Mouse (Mus musculus) right cerebral cortex, postnatal 10 days (tissue): ENCODE measurements around the gene Bcl2l13.
"Not testable (repeated sequence)": the region's sequence is repeated elsewhere in the genome, so short reads cannot be mapped to it uniquely, and the experiment has no call there.

Source experiments
- DNase-seq, 2 experiments: peaks; one replicate each; pipeline ENCODE4 v3.0.0; 2021; ENCODE audit warnings: low spot score in 2 of 2

Gene Bcl2l13

GRCm38 (mm10) chr6:120830866-120831608, 5.0 kb upstream of the Bcl2l13 start:
- no peak for DNase-seq

GRCm38 (mm10) chr6:120832097-120832496, 3.9 kb upstream of the Bcl2l13 start:
- no peak for DNase-seq

GRCm38 (mm10) chr6:120834766-120835321, 1.2 kb upstream of the Bcl2l13 start:
- DNase-seq = no peak

- no peak for DNase-seq
Observed at GRCm38 (mm10) chr6:120836389-120837151, 558 bp downstream of the Bcl2l13 start.

- no peak for DNase-seq
Observed at GRCm38 (mm10) chr6:120837152-120837530, 1.1 kb downstream of the Bcl2l13 start.

- DNase-seq = no peak
Observed at GRCm38 (mm10) chr6:120840258-120840657, 4.2 kb downstream of the Bcl2l13 start.

GRCm38 (mm10) chr6:120841754-120842153, 5.7 kb downstream of the Bcl2l13 start:
- DNase-seq = no peak

GRCm38 (mm10) chr6:120850720-120851119, 14.7 kb downstream of the Bcl2l13 start:
- not testable (repeated sequence) for DNase-seq

- DNase-seq = no peak
Observed at GRCm38 (mm10) chr6:120854413-120854812, 18.4 kb downstream of the Bcl2l13 start.

GRCm38 (mm10) chr6:120858217-120858711, 22.3 kb downstream of the Bcl2l13 start:
- peak; percentile 62 to 79 for DNase-seq

- DNase-seq = no peak
Observed at GRCm38 (mm10) chr6:120860079-120860478, 24.1 kb downstream of the Bcl2l13 start.

GRCm38 (mm10) chr6:120866051-120866814, 30.2 kb downstream of the Bcl2l13 start:
- DNase-seq = no peak

GRCm38 (mm10) chr6:120868824-120869223, 32.8 kb downstream of the Bcl2l13 start:
- DNase-seq = peak; percentile 76 to 82

- DNase-seq = no peak
Observed at GRCm38 (mm10) chr6:120871286-120871685, 35.3 kb downstream of the Bcl2l13 start.

GRCm38 (mm10) chr6:120873874-120874273, 37.9 kb downstream of the Bcl2l13 start:
- DNase-seq = no peak

- DNase-seq = no peak
Observed at GRCm38 (mm10) chr6:120879046-120879445, 43.0 kb downstream of the Bcl2l13 start.

GRCm38 (mm10) chr6:120884436-120884835, 48.4 kb downstream of the Bcl2l13 start:
- DNase-seq = no peak

GRCm38 (mm10) chr6:120886696-120887095, 50.7 kb downstream of the Bcl2l13 start:
- no peak for DNase-seq

- no peak for DNase-seq
Observed at GRCm38 (mm10) chr6:120894089-120894488, 58.1 kb downstream of the Bcl2l13 start.

- DNase-seq = no peak
Observed at GRCm38 (mm10) chr6:120894524-120894923, 58.5 kb downstream of the Bcl2l13 start.

GRCm38 (mm10) chr6:120898188-120898833, 62.3 kb downstream of the Bcl2l13 start:
- no peak for DNase-seq
